Mouse (Mus musculus) ZHBTc4 (cell line): ENCODE measurements around the gene Usp7.

Experiments used
- DNase-seq: peaks from one replicate; pipeline ENCODE4 v3.0.0-alpha.2; 2011; ENCODE audit warnings: low read depth, low spot score

Usp7 gene

DNA sequence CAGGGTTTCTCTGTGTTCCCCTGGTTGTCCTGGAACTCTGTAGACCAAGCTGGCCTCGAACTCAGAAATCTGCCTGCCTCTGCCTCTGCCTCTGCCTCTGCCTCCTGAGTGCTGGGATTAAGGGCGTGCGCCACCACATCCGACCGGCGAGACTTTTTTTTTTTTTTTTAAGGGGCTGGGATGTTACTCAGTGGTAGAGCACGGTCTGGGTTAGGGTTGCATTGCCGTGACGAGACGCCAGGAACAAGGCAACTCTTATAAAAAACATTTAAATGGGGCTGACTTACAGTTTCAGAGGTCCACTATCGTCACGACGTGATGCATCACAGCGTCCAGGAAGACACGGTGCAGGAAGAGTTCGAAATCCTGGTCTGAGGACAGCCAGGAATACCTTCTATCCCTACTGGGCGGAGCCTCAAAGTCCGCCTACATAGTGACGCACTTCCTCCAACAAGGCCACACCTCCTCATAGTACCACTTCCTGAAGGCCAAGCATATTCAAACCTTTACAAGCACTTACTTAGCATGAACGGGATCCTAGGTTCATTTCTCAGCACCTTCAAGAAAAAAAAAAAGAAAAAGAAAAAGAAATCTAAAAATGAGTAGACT lies at the start of gene Usp7:
Usp7 (minus strand) TSS at position 360 of the 609 bp plus-strand sequence.
- DNase-seq, result peak; percentile 96

GRCm38 (mm10) chr16:8840557-8840956 lies 48.4 kb upstream of the Usp7 start:
- no peak for DNase-seq

GRCm38 (mm10) chr16:8838921-8839320 lies 46.8 kb upstream of the Usp7 start:
- DNase-seq, result peak; percentile 58

GRCm38 (mm10) chr16:8837595-8837994 lies 45.5 kb upstream of the Usp7 start:
- DNase-seq, result no peak

- no peak for DNase-seq
Measured at GRCm38 (mm10) chr16:8836876-8837275, 44.8 kb upstream of the Usp7 start.

- no peak for DNase-seq
Measured at GRCm38 (mm10) chr16:8831241-8831640, 39.1 kb upstream of the Usp7 start.

DNA sequence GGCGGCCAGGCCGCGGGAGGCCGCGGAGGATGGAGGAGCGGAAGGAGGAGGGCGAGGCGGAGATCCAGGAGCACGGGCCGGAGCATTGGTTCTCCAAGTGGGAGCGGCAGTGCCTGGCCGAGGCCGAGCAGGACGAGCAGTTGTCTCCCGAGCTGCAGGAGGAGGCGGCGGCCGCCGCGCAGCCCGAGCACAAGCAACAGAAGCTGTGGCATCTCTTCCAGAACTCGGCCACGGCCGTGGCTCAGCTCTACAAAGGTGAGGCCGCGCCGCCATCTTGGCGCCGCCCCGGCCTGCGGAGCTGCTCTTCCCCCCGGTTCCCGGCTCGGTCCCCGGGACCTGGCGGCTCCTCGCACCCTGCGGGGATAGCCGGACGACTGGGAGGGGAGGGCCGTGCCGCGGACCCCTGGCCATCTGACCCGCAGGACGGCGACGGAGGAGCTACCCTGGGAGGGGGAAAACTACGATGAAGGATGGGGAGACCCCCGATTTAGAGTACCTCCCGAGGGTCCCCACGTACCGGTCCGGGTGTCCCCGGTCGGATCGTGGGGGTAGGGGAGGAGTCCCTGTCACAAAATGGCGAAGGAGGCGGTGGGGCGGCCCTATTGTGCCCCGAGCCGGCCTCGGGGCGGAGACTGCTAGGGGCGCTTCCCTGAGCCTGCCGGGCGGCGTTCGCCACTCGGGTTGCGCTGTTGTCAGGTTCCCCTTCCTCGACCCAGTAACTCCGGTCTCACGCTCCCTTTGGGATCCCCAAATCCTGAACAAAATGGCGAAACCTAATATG lies 38.5 kb upstream of the Usp7 start:
- peak; percentile 75 for DNase-seq

GRCm38 (mm10) chr16:8829564-8830359 lies 37.7 kb upstream of the Usp7 start, which contains the start of gene 1810013L24Rik:
Gene 1810013L24Rik (plus strand): TSS chr16:8830100.
- peak; percentile 100 for DNase-seq

DNA sequence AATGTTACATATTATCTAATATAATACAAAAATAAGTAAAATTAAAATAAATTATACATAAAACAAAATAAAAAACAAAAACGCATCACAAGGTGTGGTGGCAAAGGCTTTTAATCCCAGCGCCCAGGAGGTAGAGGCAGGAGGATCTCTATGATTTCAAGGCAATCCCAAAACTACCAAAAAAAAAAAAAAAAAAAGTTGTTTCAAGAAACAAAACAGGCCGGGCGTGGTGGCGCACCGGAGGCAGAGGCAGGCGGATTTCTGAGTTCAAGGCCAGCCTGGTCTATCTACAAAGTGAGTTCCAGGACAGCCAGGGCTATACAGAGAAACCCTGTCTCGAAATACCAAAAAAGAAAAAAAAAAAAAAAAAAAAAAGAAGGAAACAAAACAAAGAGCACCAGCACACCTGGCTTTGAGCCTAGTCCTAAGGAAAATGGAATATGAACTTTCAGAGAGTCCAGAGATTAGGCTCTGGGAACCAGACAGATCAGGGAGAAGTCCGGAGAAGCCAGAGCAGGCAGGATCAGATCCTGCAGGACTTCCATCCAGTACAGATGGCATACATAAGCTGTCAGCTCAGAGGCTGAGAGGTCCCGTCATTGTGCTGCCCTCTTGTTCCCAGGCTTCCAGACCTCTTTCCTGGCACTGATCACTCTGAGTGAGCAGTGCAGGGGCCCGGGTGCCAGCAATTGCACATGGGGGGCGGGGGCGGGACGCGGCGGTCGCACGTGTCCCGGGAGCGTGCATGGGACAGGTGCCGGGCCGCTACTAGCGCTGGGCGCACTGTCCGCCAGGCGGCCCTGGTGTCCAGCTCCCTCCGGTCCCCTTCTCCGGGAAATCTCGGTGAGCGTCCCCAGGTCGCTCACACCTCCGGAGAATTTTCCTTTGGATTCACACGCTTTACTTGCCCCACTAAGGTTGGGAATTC lies 36.8 kb upstream of the Usp7 start:
- DNase-seq, result peak; percentile 67

DNA sequence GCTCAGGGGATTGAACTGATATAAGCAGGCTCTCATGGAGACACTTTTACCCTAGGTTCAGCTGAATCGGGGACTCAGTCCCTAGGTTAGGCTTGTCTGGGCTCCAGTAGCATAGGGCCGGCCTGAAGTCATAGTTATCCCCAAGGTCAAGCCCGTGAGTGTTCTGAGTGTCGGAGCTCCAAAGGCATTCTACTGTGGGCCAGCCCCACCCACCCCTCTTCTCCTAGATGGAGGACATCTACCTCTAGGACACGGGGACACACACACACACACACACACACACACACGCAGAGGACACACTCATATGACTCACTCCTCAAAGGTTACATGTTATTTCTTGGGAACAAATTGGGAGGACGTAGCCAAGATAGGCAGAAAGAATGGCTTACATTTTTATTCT lies 35.3 kb upstream of the Usp7 start:
- peak; percentile 47 for DNase-seq

DNA sequence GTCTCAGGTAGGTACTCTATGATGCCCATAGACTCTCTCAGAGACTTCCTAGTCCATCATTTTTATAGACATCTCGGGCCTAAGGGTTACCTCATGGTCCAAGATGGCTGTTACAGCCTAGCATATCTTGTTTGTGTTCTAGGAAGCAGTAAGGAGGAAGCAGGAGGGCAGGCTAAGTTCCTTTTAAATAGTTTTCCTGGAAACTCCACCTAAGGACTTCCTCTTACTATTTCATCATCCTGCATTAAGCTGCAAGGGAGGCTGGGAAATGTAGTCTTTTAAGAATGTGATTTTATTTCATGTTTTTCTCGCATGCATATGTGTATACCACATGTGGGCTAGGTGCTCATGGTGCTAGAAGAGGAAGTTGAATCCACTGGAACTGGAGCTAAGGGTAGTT lies 31.6 kb upstream of the Usp7 start:
- peak; percentile 70 for DNase-seq

DNA sequence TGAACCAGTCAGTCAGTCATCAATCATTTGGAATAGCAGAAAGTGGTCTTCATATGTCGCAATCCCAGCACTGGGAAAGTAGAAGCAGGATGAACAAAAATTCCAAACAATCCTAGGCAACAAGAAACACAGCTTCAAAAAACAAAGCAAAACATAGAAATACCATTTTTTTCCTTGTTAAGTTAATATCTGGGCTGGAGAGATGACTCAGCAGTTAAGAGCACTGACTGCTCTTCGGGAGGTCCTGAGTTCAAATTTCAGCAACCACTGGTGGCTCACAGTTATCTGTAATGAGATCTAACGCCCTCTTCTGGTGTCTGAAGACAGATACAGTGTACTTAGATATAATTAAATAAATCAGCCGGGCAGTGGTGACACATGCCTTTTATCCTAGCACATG lies 30.5 kb upstream of the Usp7 start:
- DNase-seq, result peak; percentile 44

- no peak for DNase-seq
Measured at GRCm38 (mm10) chr16:8821429-8821828, 29.3 kb upstream of the Usp7 start.

DNA sequence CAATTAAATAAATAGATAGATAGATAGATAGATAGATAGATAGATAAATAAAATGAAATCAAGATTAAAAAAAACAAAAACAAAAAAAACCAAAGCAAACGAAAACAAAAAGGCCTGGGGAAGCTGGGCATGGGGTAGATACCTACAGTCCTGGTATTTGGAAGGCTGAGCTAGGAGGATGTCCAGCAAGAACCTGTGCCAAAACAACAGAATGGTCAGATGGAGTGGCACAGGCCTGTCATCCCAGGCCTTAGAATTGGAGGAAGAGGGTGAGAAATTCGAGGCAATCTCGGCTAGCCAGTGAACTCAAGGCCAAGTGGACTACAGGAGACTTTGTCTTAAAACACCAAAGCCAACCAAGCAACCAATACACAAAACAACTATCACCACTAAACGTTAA lies 25.8 kb upstream of the Usp7 start:
- no peak for DNase-seq

- DNase-seq, result peak; percentile 93
Measured at GRCm38 (mm10) chr16:8810399-8811127, 18.5 kb upstream of the Usp7 start.

- peak; percentile 84 for DNase-seq
Measured at GRCm38 (mm10) chr16:8806703-8807102, 14.6 kb upstream of the Usp7 start.

DNA sequence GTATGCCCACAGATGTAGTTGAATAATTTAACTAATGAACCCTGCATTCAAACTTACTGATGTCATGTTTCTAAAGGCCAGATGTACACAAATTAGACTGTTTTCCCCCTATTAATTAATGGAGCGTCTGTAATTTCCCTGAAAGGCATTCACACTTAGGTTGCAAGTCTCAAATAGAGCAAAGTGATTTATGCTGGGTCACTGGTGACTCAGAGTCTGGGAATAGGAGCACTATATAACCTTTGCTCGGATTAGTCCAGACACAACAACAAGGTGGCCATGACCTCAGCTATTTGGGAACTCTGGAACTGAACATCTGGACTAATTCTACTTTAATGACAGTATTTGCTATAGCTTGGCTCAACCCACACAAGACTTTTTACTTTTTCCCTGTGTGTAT lies 3.8 kb upstream of the Usp7 start:
- DNase-seq, result no peak

- peak; percentile 76 for DNase-seq
Measured at GRCm38 (mm10) chr16:8794952-8795351, 2.8 kb upstream of the Usp7 start.

- DNase-seq, result no peak
Measured at GRCm38 (mm10) chr16:8790886-8791285, 1.2 kb downstream of the Usp7 start.

GRCm38 (mm10) chr16:8784753-8785152 lies 7.4 kb downstream of the Usp7 start:
- DNase-seq, result no peak
